Mouse (Mus musculus) bone marrow, adult 2 months (tissue): ENCODE measurements around the gene Lrrc2. TPM values are rescaled to one million over a fixed set of nuclear protein-coding genes. Genes with fewer than 3 reads are reported as not detected.
A peak's percentile ranks its signal among the peaks of the same experiment; 100 is the strongest.

Experiments used
- H3K27ac ChIP-seq: fragments of 200-500 bp; 2 replicates; pipeline ENCODE4 v1.5.1; 2012; ENCODE audit warnings: low read depth, mild to moderate bottlenecking, control low read depth, inconsistent platforms, low read length; ENCODE audit not compliant: control insufficient read depth, poor library complexity, insufficient read depth
- H3K4me1 ChIP-seq: fragments of 200-500 bp; 2 replicates; pipeline ENCODE4 v1.6.1; 2011; ENCODE audit warnings: low read length; ENCODE audit not compliant: control insufficient read depth, insufficient read depth
- H3K4me3 ChIP-seq: fragments of 200-500 bp; replicated peaks from 2 replicates; pipeline ENCODE3; 2011; ENCODE audit warnings: mild to moderate bottlenecking, low read depth, low read length, control low read depth; ENCODE audit not compliant: control insufficient read depth
- CTCF ChIP-seq: fragments of 200-500 bp; IDR thresholded peaks from 2 replicates; pipeline ENCODE4 v1.5.1; 2011; ENCODE audit warnings: low read length, control low read depth; ENCODE audit not compliant: control insufficient read depth, insufficient read depth
- POLR2A ChIP-seq: fragments of 200-500 bp; IDR thresholded peaks from 2 replicates; pipeline ENCODE4 v1.6.1; 2011; ENCODE audit warnings: low read depth, mild to moderate bottlenecking, control low read depth, low read length, borderline replicate concordance; ENCODE audit not compliant: control insufficient read depth
- WGBS: fragments of 180-500 bp; shearing (Covaris S2); methylation state at CpG from one replicate; pipeline ENCODE4 v1.1.7; 2018; 5-methylcytosine and 5-hydroxymethylcytosine counted together
- polyA plus RNA-seq: library from polyadenylated mRNA; stranded (reverse); fragments of >200 nt; gene quantifications from 2 replicates; pipeline ENCODE4 v1.2.4, GENCODE M21; 2011; ENCODE audit warnings: low replicate concordance; ENCODE audit not compliant: missing spikeins, insufficient read depth, insufficient read length

Lrrc2 gene
- polyA plus RNA-seq, 1 experiment: 2.5 TPM

DNA sequence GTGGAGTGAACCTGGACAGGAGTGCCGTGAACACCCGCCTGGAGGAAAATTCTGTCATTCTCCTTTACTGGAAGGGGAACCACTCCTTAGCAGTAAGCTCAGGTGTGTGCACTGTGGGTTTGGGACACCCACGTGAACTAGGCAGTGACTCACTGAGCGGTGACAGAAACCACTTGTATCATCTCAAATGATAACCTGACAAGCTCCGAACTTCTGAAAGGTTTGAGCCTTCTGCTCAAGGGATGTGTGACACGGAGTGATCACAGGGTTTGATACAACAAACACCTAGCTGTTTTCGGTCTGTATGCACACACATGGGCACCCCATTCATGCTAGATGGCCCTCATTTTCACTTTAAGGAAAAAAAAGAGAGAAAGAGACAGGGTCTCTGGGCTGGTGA is 34.6 kb upstream of the Lrrc2 start, which contains the start of gene Fam240a:
Gene Fam240a, minus strand, starts transcription at position 76 of the 400 bp plus-strand sequence.
- no peak within 1 kb of the TSS for H3K27ac ChIP-seq
- 77% methylated on average over 7 of the region's 7 CpGs for WGBS
- no peaks in the 10 kb centered on the region; the same call in 1 of the 2 replicates for H3K4me1 ChIP-seq
- no peak within 1 kb of the TSS for H3K4me3 ChIP-seq
- TF ChIP-seq POLR2A (no peak), CTCF (no peak)

DNA sequence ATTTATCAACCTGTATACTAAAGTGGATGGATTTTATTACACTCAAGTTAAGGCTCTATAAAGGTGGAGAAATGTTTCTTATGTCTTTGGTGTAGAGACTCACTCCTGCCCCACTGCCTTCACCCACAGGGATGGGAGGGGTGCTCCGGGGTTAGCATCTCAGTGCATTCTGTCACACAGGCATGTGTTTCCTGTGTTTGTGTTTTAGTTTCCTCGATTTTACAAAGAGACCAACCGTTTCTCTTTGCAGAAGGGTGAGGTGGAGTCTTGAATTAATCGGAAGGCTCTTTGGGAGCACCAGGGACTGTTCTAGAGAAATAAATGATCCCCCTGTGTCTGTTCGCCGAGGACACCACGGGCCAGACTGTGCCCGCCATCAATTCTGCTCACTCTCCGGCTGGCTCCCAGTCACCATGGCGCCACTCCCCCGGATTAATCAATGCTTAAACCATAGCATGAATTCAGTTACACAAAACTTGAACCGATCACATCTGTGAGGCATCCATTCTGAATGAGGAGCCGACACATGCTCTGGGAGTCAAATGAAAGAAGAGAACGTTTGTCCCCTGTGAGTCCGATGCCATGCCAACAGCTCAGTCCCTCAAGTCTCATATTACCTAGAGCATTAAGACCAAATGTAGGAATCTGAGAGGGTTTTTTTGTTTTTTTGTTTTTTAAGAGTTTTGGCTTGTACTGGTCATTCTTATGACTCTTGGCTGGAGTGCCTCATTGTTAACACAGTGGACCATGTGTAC is 30.5 kb upstream of the Lrrc2 start:
- H3K27ac ChIP-seq: no peak overlapping the region
- TF ChIP-seq CTCF (no peak), POLR2A (no peak)
- no peaks in the 10 kb centered on the region; the same call in 1 of the 2 replicates for H3K4me1 ChIP-seq
- no peak overlapping the region for H3K4me3 ChIP-seq
- WGBS: 50% methylated on average over 15 of the region's 15 CpGs

DNA sequence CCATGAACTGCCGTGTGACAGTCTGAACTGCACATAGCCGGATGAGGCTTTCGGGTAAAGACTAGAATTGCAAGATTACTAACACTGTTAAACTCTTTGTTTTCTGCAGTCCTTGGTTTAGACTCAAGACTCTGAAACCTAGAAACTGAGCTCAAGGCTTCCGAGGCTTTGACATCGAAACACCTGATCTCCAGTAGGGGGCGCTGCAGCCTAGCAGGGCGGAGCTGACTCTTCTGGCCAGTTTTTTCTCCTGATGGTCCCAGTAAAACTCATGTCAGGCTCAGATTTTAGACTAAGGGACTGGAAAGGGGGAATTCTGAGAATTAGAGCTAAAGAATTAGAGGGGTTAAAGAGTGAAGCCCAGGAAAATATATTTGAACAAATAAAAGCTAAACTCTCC is 28.6 kb upstream of the Lrrc2 start:
- Histone ChIP-seq H3K4me1 (no peaks in the 10 kb centered on the region), H3K27ac (no peak overlapping the region), H3K4me3 (no peak overlapping the region)
- TF ChIP-seq CTCF (peak; percentile 84), POLR2A (no peak)
- 16% methylated on average over 7 of the region's 7 CpGs for WGBS

DNA sequence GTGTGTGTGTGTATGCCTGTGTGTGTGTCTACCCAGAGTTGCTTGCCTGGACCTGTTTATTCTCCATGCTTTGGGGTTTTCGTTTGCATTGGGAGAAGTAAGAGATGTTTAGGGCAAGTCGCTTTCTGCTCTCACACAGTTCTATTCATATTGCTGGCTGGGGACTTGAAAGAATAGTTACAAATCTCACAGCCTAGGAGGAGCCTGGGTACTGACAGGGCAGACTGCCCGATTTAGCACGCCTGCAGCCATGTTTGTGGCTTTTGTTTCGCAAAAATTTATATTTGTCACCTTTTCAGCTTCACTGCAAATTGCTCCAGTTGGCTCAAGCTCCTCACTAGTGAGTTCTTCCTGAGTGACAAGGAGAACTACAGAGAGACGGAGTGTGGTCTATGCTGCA is 19.8 kb upstream of the Lrrc2 start:
- no peak overlapping the region for H3K4me3 ChIP-seq
- no peaks in the 10 kb centered on the region for H3K4me1 ChIP-seq
- no peak overlapping the region for H3K27ac ChIP-seq
- TF ChIP-seq CTCF (no peak), POLR2A (no peak)
- 45% methylated on average over 6 of the region's 6 CpGs for WGBS

DNA sequence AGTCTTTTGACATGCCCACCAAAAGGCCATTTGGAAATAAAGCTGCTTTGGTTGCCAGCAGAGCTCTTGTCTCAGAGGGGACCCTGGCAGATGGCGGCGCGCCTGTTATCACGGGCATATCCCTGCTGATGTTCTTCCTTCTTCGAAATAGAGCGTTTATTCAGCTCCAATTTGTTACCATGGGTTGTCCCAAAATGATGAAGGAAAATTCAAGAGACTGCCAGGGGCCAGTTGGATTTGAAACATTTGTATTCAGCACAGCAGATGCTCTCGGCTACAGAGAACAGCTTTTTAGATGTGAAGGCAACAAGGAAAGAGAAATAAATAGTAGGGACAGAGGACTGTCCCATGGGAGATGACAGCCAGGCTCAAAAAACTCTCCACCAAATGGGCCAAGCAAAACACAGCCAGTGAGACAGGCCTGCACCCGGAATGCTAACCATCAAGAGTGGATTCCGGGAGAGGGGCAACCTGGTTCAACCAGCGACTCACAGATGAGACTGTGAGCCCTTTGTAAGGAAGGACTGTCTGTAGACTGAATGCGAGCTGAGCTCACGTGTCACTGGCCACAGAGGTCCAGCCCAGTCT is 17.4 kb upstream of the Lrrc2 start:
- no peak for TF ChIP-seq CTCF
- no peak for TF ChIP-seq POLR2A
- no peak overlapping the region for H3K27ac ChIP-seq
- no peaks in the 10 kb centered on the region for H3K4me1 ChIP-seq
- WGBS: 85% methylated on average over 12 of the region's 12 CpGs
- H3K4me3 ChIP-seq: no peak overlapping the region

DNA sequence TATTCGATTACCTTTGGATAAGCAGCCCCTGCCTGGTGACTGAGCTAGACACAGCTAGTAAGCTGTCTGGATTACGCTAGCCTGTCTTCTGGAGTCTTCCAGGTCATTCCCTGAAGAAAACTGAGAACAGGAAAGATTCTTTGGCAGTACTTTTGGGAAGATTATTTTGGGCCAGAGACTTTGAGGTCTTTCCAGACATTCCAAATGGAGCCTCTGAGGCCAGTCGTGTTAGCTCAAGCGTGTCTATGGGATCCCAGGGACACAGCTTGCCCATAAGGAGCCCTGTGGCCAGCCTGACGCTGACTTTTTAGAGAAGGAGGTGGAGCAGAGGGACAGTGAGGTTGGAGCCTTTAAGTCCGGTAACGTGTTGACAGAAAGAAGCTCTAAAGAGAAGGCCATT is 15.4 kb upstream of the Lrrc2 start:
- no peak for TF ChIP-seq CTCF
- no peak for TF ChIP-seq POLR2A
- WGBS: 82% methylated on average over 7 of the region's 7 CpGs
- no peaks in the 10 kb centered on the region for H3K4me1 ChIP-seq

DNA sequence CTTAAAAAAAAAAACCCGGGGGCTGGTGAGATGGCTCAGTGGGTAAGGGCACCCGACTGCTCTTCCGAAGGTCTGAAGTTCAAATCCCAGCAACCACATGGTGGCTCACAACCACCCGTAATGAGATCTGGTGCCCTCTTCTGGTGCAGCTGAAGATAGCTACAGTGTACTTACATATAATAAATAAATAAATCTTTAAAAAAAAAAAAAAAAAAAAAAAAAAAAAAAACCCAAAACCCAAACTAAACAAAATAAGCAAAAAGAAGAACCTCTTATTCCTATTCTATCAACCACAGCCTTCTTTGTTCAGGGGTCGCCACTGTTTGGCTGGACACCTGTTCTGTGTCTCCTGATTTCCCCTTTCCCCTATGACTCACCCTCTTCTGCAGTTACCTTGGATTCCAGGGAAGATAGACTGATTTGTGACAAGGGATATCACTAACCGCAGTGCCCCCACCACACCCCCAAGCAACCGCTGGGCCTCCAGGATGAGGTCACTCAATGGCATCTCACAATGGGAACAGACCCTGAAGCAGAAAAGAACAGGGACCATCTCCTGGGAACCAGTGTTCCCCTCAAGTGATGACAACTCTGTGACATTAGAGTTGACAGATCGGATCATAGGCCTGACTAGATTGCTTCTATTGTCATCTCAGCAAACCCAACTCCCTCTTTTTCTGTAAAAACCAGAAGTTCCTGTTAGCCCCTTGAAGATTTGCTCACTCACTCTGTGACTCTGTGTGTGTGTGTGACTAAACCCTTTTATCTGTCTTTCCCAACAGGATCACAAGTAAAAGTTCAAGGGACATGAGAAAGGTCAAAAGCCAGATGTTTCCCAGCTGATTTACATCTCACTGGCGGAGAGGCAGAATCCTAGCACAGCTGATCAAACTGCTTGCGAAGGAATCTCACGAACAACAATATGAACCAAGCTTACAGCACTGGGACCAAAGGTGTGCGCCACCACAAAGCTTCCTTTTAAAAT is 13.5 kb upstream of the Lrrc2 start:
- 73% methylated on average over 12 of the region's 12 CpGs for WGBS
- Histone ChIP-seq H3K4me3 (no peak overlapping the region), H3K4me1 (no peaks in the 10 kb centered on the region), H3K27ac (no peak overlapping the region)
- TF ChIP-seq CTCF: no peak

More for the DNA sequence above, 15.4 kb upstream of the Lrrc2 start:
- no peak overlapping the region for H3K4me3 ChIP-seq
- H3K27ac ChIP-seq: no peak overlapping the region

DNA sequence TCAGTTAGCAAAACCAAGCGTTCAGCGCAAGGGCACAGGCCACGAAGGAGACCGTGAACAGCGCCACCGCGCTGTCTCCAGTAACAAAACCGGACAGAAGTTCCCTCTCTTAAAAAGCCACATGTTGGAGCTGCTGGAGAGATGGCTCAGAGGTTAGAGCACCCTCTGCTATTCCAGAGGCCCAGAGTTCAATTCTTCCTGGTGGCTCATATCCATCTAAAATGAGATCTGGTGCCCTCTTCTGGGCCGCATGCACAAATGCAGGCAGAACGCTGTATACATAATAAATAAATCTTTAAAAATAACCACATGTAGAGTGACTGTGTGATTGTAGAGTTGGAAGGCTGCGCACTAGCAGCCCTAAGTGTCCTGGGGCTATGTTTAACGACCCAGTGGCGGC is 7.1 kb upstream of the Lrrc2 start:
- WGBS: 48% methylated on average over 13 of the region's 13 CpGs
- H3K4me1 ChIP-seq: no peaks in the 10 kb centered on the region
- H3K27ac ChIP-seq: no peak overlapping the region
- no peak overlapping the region for H3K4me3 ChIP-seq
- TF ChIP-seq POLR2A: no peak
- no peak for TF ChIP-seq CTCF
